Mouse (Mus musculus) MEL (cell line): Measurements from ENCODE around the gene Rassf5. TPM values are rescaled to one million over a fixed set of nuclear protein-coding genes. Genes with fewer than 3 reads are reported as not detected.

Experiments used
- DNase-seq: peaks from one replicate; pipeline ENCODE4 v3.0.0; 2011; ENCODE audit warnings: low read depth, low spot score
- H3K27ac ChIP-seq: 2 replicates; pipeline ENCODE4 v1.5.1; 2012; ENCODE audit warnings: low read depth, mild to moderate bottlenecking, control low read depth, low read length, moderate library complexity; ENCODE audit not compliant: control insufficient read depth
- H3K27me3 ChIP-seq, 2 experiments: fragments of 150-350 bp in 1 of 2; sonication (generic) in 1 of 2; 2 replicates each; pipeline ENCODE4 v1.6.1; 2012; ENCODE audit warnings: low read length in 2 of 2, mild to moderate bottlenecking in 2 of 2, improper control_type of control experiment in 1 of 2, moderate library complexity in 1 of 2; ENCODE audit not compliant: insufficient read depth in 2 of 2, control insufficient read depth in 1 of 2
- H3K36me3 ChIP-seq, 2 experiments: 2 replicates each; pipeline ENCODE4 v1.6.1; 2012 to 2014; ENCODE audit warnings: low read length in 2 of 2, improper control_type of control experiment in 1 of 2, inconsistent platforms in 1 of 2, mild to moderate bottlenecking in 1 of 2; ENCODE audit not compliant: insufficient read depth in 2 of 2, control insufficient read depth in 1 of 2
- H3K4me1 ChIP-seq, 2 experiments: fragments of 150-350 bp in 1 of 2; sonication (generic) in 1 of 2; 2 replicates each; pipeline ENCODE4 v1.6.1; 2012; ENCODE audit warnings: low read length in 2 of 2, improper control_type of control experiment in 1 of 2, mild to moderate bottlenecking in 1 of 2; ENCODE audit not compliant: insufficient read depth in 2 of 2, control insufficient read depth in 1 of 2
- H3K4me3 ChIP-seq, 2 experiments: fragments of 150-350 bp in 1 of 2; sonication (generic) in 1 of 2; 2 replicates each; pipeline ENCODE4 v1.5.1; 2012; ENCODE audit warnings: low read depth in 2 of 2, low read length in 2 of 2, mild to moderate bottlenecking in 2 of 2, moderate library complexity in 2 of 2, control low read depth in 1 of 2, improper control_type of control experiment in 1 of 2; ENCODE audit not compliant: control insufficient read depth in 1 of 2, insufficient read depth in 1 of 2
- H3K79me2 ChIP-seq: 2 replicates; pipeline ENCODE4 v1.6.1; 2012; ENCODE audit warnings: mild to moderate bottlenecking, low read length, moderate library complexity; ENCODE audit not compliant: control insufficient read depth, poor library complexity, insufficient read depth
- H3K9ac ChIP-seq: 2 replicates; pipeline ENCODE4 v1.6.1; 2012; ENCODE audit warnings: low read depth, mild to moderate bottlenecking, control low read depth, low read length, moderate library complexity; ENCODE audit not compliant: control insufficient read depth, poor library complexity, severe bottlenecking
- H3K9me3 ChIP-seq: fragments of 150-350 bp; sonication (generic); replicated peaks from 2 replicates; pipeline ENCODE4 v1.6.1; 2012; ENCODE audit warnings: mild to moderate bottlenecking, low read length, improper control_type of control experiment, moderate library complexity; ENCODE audit not compliant: insufficient read depth
- BHLHE40 ChIP-seq: IDR thresholded peaks from 2 replicates; pipeline ENCODE4 v1.6.1; 2012; ENCODE audit warnings: low read depth, mild to moderate bottlenecking, inconsistent platforms, low read length, improper control_type of control experiment, borderline replicate concordance
- CHD1 ChIP-seq: IDR thresholded peaks from 2 replicates; pipeline ENCODE4 v1.6.1; 2012; ENCODE audit warnings: low read depth, mild to moderate bottlenecking, inconsistent platforms, low read length, improper control_type of control experiment
- ELF1 ChIP-seq: IDR thresholded peaks from 2 replicates; pipeline ENCODE4 v1.6.1; 2014; ENCODE audit warnings: low read depth, mild to moderate bottlenecking, inconsistent platforms, low read length, improper control_type of control experiment, moderate library complexity
- EP300 ChIP-seq, 2 experiments: IDR thresholded peaks; 2 replicates each; pipeline ENCODE4 v1.6.1; 2011; ENCODE audit warnings: improper control_type of control experiment in 2 of 2, low read length in 2 of 2, low read depth in 1 of 2, mild to moderate bottlenecking in 1 of 2
- GABPA ChIP-seq: IDR thresholded peaks from 2 replicates; pipeline ENCODE4 v1.6.1; 2012; ENCODE audit warnings: low read depth, mild to moderate bottlenecking, inconsistent platforms, low read length, improper control_type of control experiment, moderate library complexity
- GATA1 ChIP-seq: IDR thresholded peaks from 2 replicates; pipeline ENCODE4 v1.6.1; 2011; ENCODE audit warnings: low read depth, low read length, improper control_type of control experiment
- HCFC1 ChIP-seq: IDR thresholded peaks from 2 replicates; pipeline ENCODE4 v1.6.1; 2012; ENCODE audit warnings: low read depth, mild to moderate bottlenecking, inconsistent platforms, low read length, improper control_type of control experiment, moderate library complexity
- KAT2A ChIP-seq: conservative IDR thresholded peaks from 2 replicates; pipeline ENCODE4 v1.6.1; 2012; ENCODE audit warnings: low read depth, low read length, improper control_type of control experiment, inconsistent platforms
- MXI1 ChIP-seq: IDR thresholded peaks from 2 replicates; pipeline ENCODE4 v1.6.1; 2011; ENCODE audit warnings: mild to moderate bottlenecking, low read depth, low read length, improper control_type of control experiment
- MYB ChIP-seq: IDR thresholded peaks from 2 replicates; pipeline ENCODE4 v1.6.1; 2011; ENCODE audit warnings: mild to moderate bottlenecking, low read depth, low read length, improper control_type of control experiment
- NELFE ChIP-seq: IDR thresholded peaks from 2 replicates; pipeline ENCODE4 v1.6.1; 2011; ENCODE audit warnings: low read depth, low read length, improper control_type of control experiment
- POLR2A ChIP-seq, 2 experiments: IDR thresholded peaks; 2 replicates each; pipeline ENCODE4 v1.6.1; 2011 to 2012; ENCODE audit warnings: low read length in 2 of 2, mild to moderate bottlenecking in 2 of 2, control low read depth in 1 of 2, improper control_type of control experiment in 1 of 2, low read depth in 1 of 2, moderate library complexity in 1 of 2; ENCODE audit not compliant: control insufficient read depth in 1 of 2, insufficient read depth in 1 of 2, poor library complexity in 1 of 2
- POLR2AphosphoS2 ChIP-seq: IDR thresholded peaks from 2 replicates; pipeline ENCODE4 v1.6.1; 2011; ENCODE audit warnings: low read length, improper control_type of control experiment
- POLR2AphosphoS5 ChIP-seq: IDR thresholded peaks from 2 replicates; pipeline ENCODE4 v1.6.1; 2012; ENCODE audit warnings: low read depth, borderline replicate concordance, mild to moderate bottlenecking, inconsistent platforms, low read length, moderate library complexity, mixed read lengths
- RAD21 ChIP-seq: IDR thresholded peaks from 2 replicates; pipeline ENCODE4 v1.6.1; 2011; ENCODE audit warnings: mild to moderate bottlenecking, low read depth, low read length, improper control_type of control experiment
- RCOR1 ChIP-seq: IDR thresholded peaks from 2 replicates; pipeline ENCODE4 v1.6.1; 2012; ENCODE audit warnings: low read depth, mild to moderate bottlenecking, inconsistent platforms, low read length, improper control_type of control experiment
- SIN3A ChIP-seq: IDR thresholded peaks from 2 replicates; pipeline ENCODE4 v1.6.1; 2012; ENCODE audit warnings: low read length, improper control_type of control experiment, inconsistent platforms
- SMC3 ChIP-seq: IDR thresholded peaks from 2 replicates; pipeline ENCODE4 v1.6.1; 2011; ENCODE audit warnings: low read depth, low read length, improper control_type of control experiment
- TAL1 ChIP-seq: IDR thresholded peaks from 2 replicates; pipeline ENCODE4 v1.6.1; 2012; ENCODE audit warnings: mild to moderate bottlenecking, inconsistent platforms, low read length, moderate library complexity, mixed read lengths
- TBP ChIP-seq: IDR thresholded peaks from 2 replicates; pipeline ENCODE4 v1.8.0; 2011; ENCODE audit warnings: low read depth, low read length, improper control_type of control experiment
- TCF12 ChIP-seq: IDR thresholded peaks from 2 replicates; pipeline ENCODE4 v1.6.1; 2014; ENCODE audit warnings: low read depth, mild to moderate bottlenecking, inconsistent platforms, low read length, improper control_type of control experiment, moderate library complexity
- UBTF ChIP-seq: IDR thresholded peaks from 2 replicates; pipeline ENCODE4 v1.6.1; 2012; ENCODE audit warnings: low read depth, mild to moderate bottlenecking, inconsistent platforms, low read length, improper control_type of control experiment, moderate library complexity, borderline replicate concordance; ENCODE audit not compliant: insufficient read depth
- USF1 ChIP-seq: IDR thresholded peaks from 2 replicates; pipeline ENCODE4 v1.6.1; 2014; ENCODE audit warnings: low read depth, mild to moderate bottlenecking, inconsistent platforms, low read length, improper control_type of control experiment, moderate library complexity
- ZC3H11A ChIP-seq: IDR thresholded peaks from 2 replicates; pipeline ENCODE4 v1.6.1; 2012; ENCODE audit warnings: low read depth, mild to moderate bottlenecking, inconsistent platforms, low read length, improper control_type of control experiment
- ZNF384 ChIP-seq: IDR thresholded peaks from 2 replicates; pipeline ENCODE4 v1.6.1; 2012; ENCODE audit warnings: low read depth, mild to moderate bottlenecking, inconsistent platforms, low read length, improper control_type of control experiment
- polyA plus RNA-seq, 2 experiments: library from polyadenylated mRNA; stranded (reverse) in 1 of 2; unstranded in 1 of 2; fragments of >175 nt in 1 of 2; fragments of >200 nt in 1 of 2; gene quantifications; 2 replicates each; pipeline versions ENCODE4 v1.2.1 to v1.2.4; 2012; ENCODE audit warnings: low replicate concordance in 2 of 2, low read depth in 1 of 2; ENCODE audit not compliant: insufficient read length in 2 of 2, insufficient read depth in 1 of 2, missing spikeins in 1 of 2
- total RNA-seq: library from RNA; depleted of rRNA; stranded (reverse); fragments of 300-350 nt; gene quantifications from 2 replicates; pipeline ENCODE4 v1.2.3, GENCODE M21; 2012

Rassf5 gene
- total and polyA plus RNA-seq, 3 experiments, result 14.8 to 28.8 TPM; not detected in 1

- Histone ChIP-seq H3K36me3 (peaks cover 0 to 14% of the 10 kb centered on the region in 2 experiments; a peak in 2 of 4 replicates), H3K9ac (no peak overlapping the region), H3K27ac (no peak overlapping the region), H3K79me2 (peaks cover 29% of the 10 kb centered on the region), H3K9me3 (no peaks in the 10 kb centered on the region), H3K4me1 (peaks cover 6 to 16% of the 10 kb centered on the region in 2 experiments), H3K4me3 (no peak overlapping the region), H3K27me3 (no peaks in the 10 kb centered on the region)
- no peak for DNase-seq
- TF ChIP-seq ZC3H11A (no peak), KAT2A (no peak), RCOR1 (no peak), POLR2AphosphoS5 (no peak), CHD1 (no peak)
These were observed 51.3 kb downstream of the Rassf5 start for GRCm38 (mm10) chr1:131193746-131194145.

DNA sequence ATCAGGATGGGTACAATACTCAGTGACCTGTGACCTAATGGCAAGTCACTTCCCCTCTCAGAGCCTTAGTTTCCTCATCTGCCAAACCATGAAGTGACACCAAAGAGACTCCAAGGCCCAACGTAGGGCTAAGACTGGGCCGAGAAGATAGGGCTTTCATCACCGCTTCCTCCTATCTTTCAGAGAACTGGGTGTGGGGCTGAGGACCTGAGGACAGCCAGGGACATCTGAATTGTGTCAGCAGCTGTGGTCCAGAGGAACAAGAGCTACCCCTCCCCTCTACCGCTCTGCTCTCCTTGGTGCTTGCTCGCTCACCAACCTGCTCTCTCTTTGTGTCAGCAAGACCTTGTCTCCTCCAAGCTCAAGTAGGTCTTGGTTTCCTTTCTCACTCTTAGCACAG, 56.4 kb downstream of the Rassf5 start:
- TF ChIP-seq MXI1 (no peak; the same call in 1 of the 2 replicates), UBTF (no peak), POLR2AphosphoS2 (no peak), RAD21 (no peak), POLR2A (IDR thresholded peaks at IDR 0.05; ENCODE audit: control insufficient read depth in 1 of 2, insufficient read depth in 1 of 2, low read depth in 1 of 2, low read length in 2 of 2, poor library complexity in 1 of 2) (no peak), GATA1 (no peak), TAL1 (peak; percentile 54), HCFC1 (no peak), KAT2A (no peak), ZNF384 (no peak), USF1 (no peak), SMC3 (no peak), ELF1 (no peak), MYB (no peak), ZC3H11A (no peak), TCF12 (no peak; the same call in 1 of the 2 replicates), TBP (no peak), CHD1 (no peak), SIN3A (0 out of 2 replicates have a peak, but pooled peaks have one; percentile 29), BHLHE40 (no peak), NELFE (no peak), EP300 (IDR thresholded peaks at IDR 0.05; ENCODE audit: low read depth in 1 of 2, low read length in 2 of 2) (peak; percentile 50 to 60; a peak in 2 of 4 replicates), GABPA (no peak)
- Histone ChIP-seq H3K4me3 (no peak overlapping the region), H3K36me3 (peaks cover 2 to 12% of the 10 kb centered on the region in 2 experiments), H3K9me3 (no peaks in the 10 kb centered on the region), H3K4me1 (peaks cover 11 to 16% of the 10 kb centered on the region in 2 experiments), H3K79me2 (peaks cover 7% of the 10 kb centered on the region; the same call in 1 of the 2 replicates), H3K9ac (no peak overlapping the region), H3K27me3 (no peaks in the 10 kb centered on the region), H3K27ac (peak overlapping the region; percentile 26; the same call in 1 of the 2 replicates)
- peak; percentile 60 for DNase-seq
